Mouse (Mus musculus) thymus, adult 2 months (tissue): ENCODE results near the gene Kifc3. TPM values are rescaled to one million over a fixed set of nuclear protein-coding genes. Genes with fewer than 3 reads are reported as not detected.

Experiments
- DNase-seq: peaks from one replicate; pipeline ENCODE4 v3.0.0; 2021
- H3K27ac ChIP-seq: fragments of 200-500 bp; 2 replicates; pipeline ENCODE4 v1.5.1; 2012; ENCODE audit warnings: low read length, control low read depth; ENCODE audit not compliant: control insufficient read depth, insufficient read depth
- H3K27me3 ChIP-seq: fragments of 200-500 bp; 2 replicates; pipeline ENCODE4 v1.6.1; 2012; ENCODE audit warnings: mild to moderate bottlenecking, low read length, moderate library complexity, mixed read lengths; ENCODE audit not compliant: control insufficient read depth, insufficient read depth
- H3K36me3 ChIP-seq: fragments of 200-500 bp; 2 replicates; pipeline ENCODE4 v1.6.1; 2012; ENCODE audit warnings: mild to moderate bottlenecking, low read length, moderate library complexity; ENCODE audit not compliant: control insufficient read depth, insufficient read depth
- H3K4me1 ChIP-seq: fragments of 200-500 bp; replicated peaks from 2 replicates; pipeline ENCODE4 v1.6.1; 2012; ENCODE audit warnings: low read length; ENCODE audit not compliant: control insufficient read depth, insufficient read depth
- H3K4me3 ChIP-seq: fragments of 200-500 bp; 2 replicates; pipeline ENCODE4 v1.5.1; 2012; ENCODE audit warnings: mild to moderate bottlenecking, low read length, control low read depth, moderate library complexity; ENCODE audit not compliant: control insufficient read depth, insufficient read depth
- CTCF ChIP-seq: fragments of 200-500 bp; IDR thresholded peaks from 2 replicates; pipeline ENCODE4 v1.5.1; 2012; ENCODE audit warnings: mild to moderate bottlenecking, control low read depth, low read length, moderate library complexity, borderline replicate concordance; ENCODE audit not compliant: control insufficient read depth, poor library complexity, insufficient read depth; ENCODE audit errors: extremely low read depth
- POLR2A ChIP-seq: fragments of 200-500 bp; IDR thresholded peaks from 2 replicates; pipeline ENCODE4 v1.6.1; 2012; ENCODE audit warnings: mild to moderate bottlenecking, low read length, control low read depth, moderate library complexity; ENCODE audit not compliant: control insufficient read depth, poor library complexity, insufficient read depth; ENCODE audit errors: extremely low read depth
- WGBS: fragments of 180-500 bp; shearing (Covaris S2); methylation state at CpG from one replicate; pipeline ENCODE4 v1.1.7; 2018; 5-methylcytosine and 5-hydroxymethylcytosine counted together
- polyA plus RNA-seq: library from polyadenylated mRNA; depleted of rRNA; stranded (reverse); fragments of >200 nt; gene quantifications from 2 replicates; pipeline ENCODE4 v1.2.3, GENCODE M21; 2012

Kifc3 gene
- polyA plus RNA-seq, 1 experiment, result 19.1 TPM

DNA sequence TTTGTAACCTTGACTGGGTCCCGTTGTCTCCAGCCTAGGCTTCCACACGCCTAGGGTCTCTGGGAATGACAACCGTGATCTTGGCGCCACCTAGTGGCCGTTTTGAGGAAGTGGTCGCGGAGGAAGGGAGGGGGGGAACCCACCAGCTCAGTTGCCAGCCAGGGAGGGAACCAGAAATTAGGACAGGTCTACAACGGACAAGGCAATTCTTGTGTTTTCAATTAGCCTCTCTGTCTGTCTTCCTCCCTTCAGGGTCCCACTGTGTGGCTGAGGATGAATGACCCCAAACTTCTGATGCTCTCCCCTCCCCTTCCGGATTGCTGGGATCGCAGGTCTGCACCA lies 1.4 kb upstream of the Kifc3 start:
- 19% methylated on average over 10 of the region's 10 CpGs for WGBS
- no peaks in the 10 kb centered on the region for H3K27me3 ChIP-seq
- H3K4me3 ChIP-seq, result no peak overlapping the region
- TF ChIP-seq POLR2A (no peak), CTCF (peak; percentile 96)
- no peak overlapping the region for H3K27ac ChIP-seq
- no peaks in the 10 kb centered on the region for H3K4me1 ChIP-seq
- no peaks in the 10 kb centered on the region for H3K36me3 ChIP-seq
- DNase-seq, result peak; percentile 71

DNA sequence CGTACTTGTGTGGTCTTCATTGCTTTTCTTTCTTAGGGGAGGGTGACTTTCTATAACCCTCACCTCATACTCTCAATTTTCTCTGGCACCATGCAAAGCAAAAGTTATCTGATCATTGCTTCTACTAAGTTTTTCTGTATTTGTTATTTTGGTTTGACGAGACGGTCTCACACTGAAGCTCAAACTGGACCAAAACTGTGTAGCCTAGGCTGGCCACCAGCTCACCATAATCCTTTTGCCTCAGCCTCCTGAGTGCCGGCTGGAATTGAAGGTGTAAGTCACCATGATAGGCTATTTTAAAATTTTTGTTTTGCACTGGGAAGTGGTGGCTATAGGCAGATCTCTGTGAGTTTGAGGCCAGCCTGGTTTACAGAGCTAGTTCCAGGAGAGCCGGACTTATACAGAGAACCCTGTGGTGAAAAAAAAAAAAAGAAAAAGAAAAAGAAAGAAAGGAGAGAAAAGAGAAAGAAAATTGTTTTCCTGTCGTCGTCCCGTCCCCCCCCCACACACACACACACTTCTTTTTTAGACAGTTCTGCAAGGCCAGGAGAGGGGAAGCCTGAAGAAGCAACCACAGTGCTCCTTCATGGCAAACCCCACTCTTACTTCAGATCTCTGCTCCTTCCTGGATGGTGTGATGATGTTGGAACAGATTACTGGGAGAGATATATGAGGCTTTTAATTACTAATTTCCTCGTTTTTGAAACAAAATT lies 870 bp upstream of the Kifc3 start:
- TF ChIP-seq CTCF (no peak), POLR2A (no peak)
- H3K4me3 ChIP-seq, result no peak overlapping the region
- H3K27me3 ChIP-seq, result no peaks in the 10 kb centered on the region
- WGBS, result 55% methylated on average over 9 of the region's 9 CpGs
- H3K4me1 ChIP-seq, result no peaks in the 10 kb centered on the region
- no peak for DNase-seq
- H3K27ac ChIP-seq, result no peak overlapping the region
- H3K36me3 ChIP-seq, result no peaks in the 10 kb centered on the region

GRCm38 (mm10) chr8:95202056-95202570 lies 499 bp downstream of the Kifc3 start:
- no peak for DNase-seq
- Histone ChIP-seq H3K27ac (no peak overlapping the region), H3K4me3 (no peak overlapping the region), H3K36me3 (no peaks in the 10 kb centered on the region), H3K27me3 (no peaks in the 10 kb centered on the region), H3K4me1 (no peaks in the 10 kb centered on the region)
- WGBS, result 95% methylated on average over 8 of the region's 8 CpGs
- TF ChIP-seq CTCF, result no peak
- TF ChIP-seq POLR2A, result no peak

GRCm38 (mm10) chr8:95201491-95201890 lies 1.1 kb downstream of the Kifc3 start:
- H3K36me3 ChIP-seq, result no peaks in the 10 kb centered on the region
- no peak overlapping the region for H3K27ac ChIP-seq
- no peak overlapping the region for H3K4me3 ChIP-seq
- WGBS, result 81% methylated on average over 7 of the region's 7 CpGs
- no peaks in the 10 kb centered on the region for H3K4me1 ChIP-seq
- H3K27me3 ChIP-seq, result no peaks in the 10 kb centered on the region
- no peak for TF ChIP-seq CTCF
- no peak for TF ChIP-seq POLR2A
- no peak for DNase-seq

DNA sequence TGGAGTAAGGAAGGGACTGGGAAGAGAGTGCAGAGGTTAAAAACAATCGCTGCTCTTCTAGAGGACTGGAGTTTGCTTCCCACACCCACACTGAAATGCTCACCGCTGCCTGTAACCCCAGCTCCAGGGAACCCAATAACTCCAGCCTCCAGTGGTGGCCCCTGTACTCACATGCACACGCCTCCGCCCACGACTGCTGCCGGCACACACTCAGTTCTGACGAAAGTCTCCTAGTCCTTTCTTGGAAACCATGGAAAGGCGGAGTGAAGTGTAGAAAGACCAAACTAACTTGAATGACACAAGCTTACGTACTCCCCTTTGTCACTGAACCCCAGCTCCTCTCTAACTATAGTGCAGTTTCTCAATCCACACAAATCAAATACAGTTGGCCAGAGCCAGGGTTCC lies 2.6 kb downstream of the Kifc3 start:
- 94% methylated on average over 9 of the region's 9 CpGs for WGBS
- no peak for DNase-seq
- Histone ChIP-seq H3K36me3 (no peaks in the 10 kb centered on the region), H3K4me1 (no peaks in the 10 kb centered on the region), H3K4me3 (no peak overlapping the region), H3K27me3 (no peaks in the 10 kb centered on the region), H3K27ac (no peak overlapping the region)
- no peak for TF ChIP-seq POLR2A
- no peak for TF ChIP-seq CTCF

- TF ChIP-seq POLR2A (no peak), CTCF (no peak)
- Histone ChIP-seq H3K27ac (no peak overlapping the region), H3K4me3 (no peak overlapping the region), H3K27me3 (no peaks in the 10 kb centered on the region), H3K36me3 (no peaks in the 10 kb centered on the region), H3K4me1 (no peaks in the 10 kb centered on the region)
- WGBS, result 40% methylated on average over 11 of the region's 11 CpGs
- no peak for DNase-seq
Measured at GRCm38 (mm10) chr8:95195728-95196127, 6.9 kb downstream of the Kifc3 start.
